Mouse (Mus musculus): Measurements from ENCODE around the gene Gm884.

The Gm884 gene

GRCm38 (mm10) chr11:103621040-103621439 lies at the start of gene Gm884:
Gm884 (minus strand) TSS chr11:103621140.
- no peak for DNase-seq

- DNase-seq, result no peak
Observed at GRCm38 (mm10) chr11:103666907-103667426, 46.0 kb upstream of the Gm884 start.

GRCm38 (mm10) chr11:103666181-103666906 lies 45.4 kb upstream of the Gm884 start:
- DNase-seq, result peak; percentile 41

GRCm38 (mm10) chr11:103665695-103666094 lies 44.8 kb upstream of the Gm884 start:
- DNase-seq, result no peak

- DNase-seq, result no peak
Observed at GRCm38 (mm10) chr11:103663119-103663518, 42.2 kb upstream of the Gm884 start.

- DNase-seq, result no peak
Observed at GRCm38 (mm10) chr11:103662546-103662945, 41.6 kb upstream of the Gm884 start.

- DNase-seq, result no peak
Observed at GRCm38 (mm10) chr11:103661863-103662262, 40.9 kb upstream of the Gm884 start.

- no peak for DNase-seq
Observed at GRCm38 (mm10) chr11:103658189-103658588, 37.2 kb upstream of the Gm884 start.

GRCm38 (mm10) chr11:103656520-103656919 lies 35.6 kb upstream of the Gm884 start:
- no peak for DNase-seq

GRCm38 (mm10) chr11:103653359-103653965 lies 32.5 kb upstream of the Gm884 start:
- no peak for DNase-seq

GRCm38 (mm10) chr11:103651426-103651825 lies 30.5 kb upstream of the Gm884 start:
- no peak for DNase-seq

GRCm38 (mm10) chr11:103649983-103650493 lies 29.1 kb upstream of the Gm884 start:
- DNase-seq, result no peak

GRCm38 (mm10) chr11:103649301-103649982 lies 28.5 kb upstream of the Gm884 start, which contains the start of gene Rprml:
Rprml (plus strand) TSS chr11:103649570.
- no peak for DNase-seq

GRCm38 (mm10) chr11:103648656-103649055 lies 27.7 kb upstream of the Gm884 start:
- DNase-seq, result no peak

- DNase-seq, result no peak
Observed at GRCm38 (mm10) chr11:103647921-103648620, 27.1 kb upstream of the Gm884 start.

- DNase-seq, result no peak
Observed at GRCm38 (mm10) chr11:103646301-103646700, 25.4 kb upstream of the Gm884 start.

GRCm38 (mm10) chr11:103645731-103646130 lies 24.8 kb upstream of the Gm884 start:
- peak; percentile 45 for DNase-seq

- no peak for DNase-seq
Observed at GRCm38 (mm10) chr11:103643211-103643610, 22.3 kb upstream of the Gm884 start.

GRCm38 (mm10) chr11:103639407-103639946 lies 18.5 kb upstream of the Gm884 start:
- DNase-seq, result peak; percentile 55

- DNase-seq, result no peak
Observed at GRCm38 (mm10) chr11:103638790-103639189, 17.9 kb upstream of the Gm884 start, which contains the start of gene Lyzl6. Lyzl6 (minus strand) TSS chr11:103638890.

- no peak for DNase-seq
Observed at GRCm38 (mm10) chr11:103636261-103636660, 15.3 kb upstream of the Gm884 start.

- no peak for DNase-seq
Observed at GRCm38 (mm10) chr11:103635481-103635880, 14.5 kb upstream of the Gm884 start.
